Mouse (Mus musculus) limb, embryonic 13.5 days (tissue): Measurements from ENCODE around the gene Ikbke. TPM values are rescaled to one million over a fixed set of nuclear protein-coding genes. Genes with fewer than 3 reads are reported as not detected.
"Not testable (repeated sequence)": the region's sequence is repeated elsewhere in the genome, so short reads cannot be mapped to it uniquely, and the experiment has no call there.

Experiments
- ATAC-seq: fragments of 200-750 bp; cut with Nextera tagmentation; 2 replicates; pipeline ENCODE4 v1.8.0; 2017; ENCODE audit warnings: low read depth, moderate number of reproducible peaks, moderate TSS enrichment; ENCODE audit not compliant: low FRiP score
- H3K27ac ChIP-seq: fragments of 300-500 bp; sonication (generic); 2 replicates; pipeline ENCODE4 v1.5.1; 2015; ENCODE audit warnings: inconsistent platforms, mild to moderate bottlenecking, moderate library complexity
- H3K27me3 ChIP-seq: fragments of 300-500 bp; sonication (generic); 2 replicates; pipeline ENCODE4 v1.6.1; 2015; ENCODE audit warnings: mild to moderate bottlenecking, inconsistent platforms
- H3K36me3 ChIP-seq: fragments of 300-500 bp; sonication (generic); 2 replicates; pipeline ENCODE4 v1.6.1; 2015; ENCODE audit warnings: inconsistent platforms, mild to moderate bottlenecking, moderate library complexity
- H3K4me1 ChIP-seq: fragments of 300-500 bp; sonication (generic); 2 replicates; pipeline ENCODE4 v1.6.1; 2015; ENCODE audit warnings: inconsistent platforms
- H3K4me2 ChIP-seq: fragments of 300-500 bp; sonication (generic); replicated peaks from 2 replicates; pipeline ENCODE4 v1.6.1; 2015; ENCODE audit warnings: inconsistent platforms, mild to moderate bottlenecking, moderate library complexity
- H3K4me3 ChIP-seq: fragments of 300-500 bp; sonication (generic); 2 replicates; pipeline ENCODE4 v1.5.1; 2015; ENCODE audit warnings: moderate library complexity, mild to moderate bottlenecking, inconsistent platforms
- H3K9ac ChIP-seq: fragments of 300-500 bp; sonication (generic); 2 replicates; pipeline ENCODE4 v1.6.1; 2015; ENCODE audit warnings: mild to moderate bottlenecking, inconsistent platforms
- H3K9me3 ChIP-seq: fragments of 300-500 bp; sonication (generic); 2 replicates; pipeline ENCODE4 v1.6.1; 2016; ENCODE audit warnings: inconsistent platforms
- WGBS: fragments of 180-500 bp; shearing (Covaris S2); methylation state at CpG from one replicate; pipeline ENCODE4 v1.1.7; 2015; 5-methylcytosine and 5-hydroxymethylcytosine counted together
- polyA plus RNA-seq: library from polyadenylated mRNA; unstranded; fragments of >200 nt; fragmentation: Nextera tagmentation; extraction: Ambion mirVana; gene quantifications from 2 replicates; pipeline ENCODE4 v1.2.1, GENCODE M21; 2015

The Ikbke gene
- polyA plus RNA-seq, 1 experiment from 2014 or later: 3.7 TPM

DNA sequence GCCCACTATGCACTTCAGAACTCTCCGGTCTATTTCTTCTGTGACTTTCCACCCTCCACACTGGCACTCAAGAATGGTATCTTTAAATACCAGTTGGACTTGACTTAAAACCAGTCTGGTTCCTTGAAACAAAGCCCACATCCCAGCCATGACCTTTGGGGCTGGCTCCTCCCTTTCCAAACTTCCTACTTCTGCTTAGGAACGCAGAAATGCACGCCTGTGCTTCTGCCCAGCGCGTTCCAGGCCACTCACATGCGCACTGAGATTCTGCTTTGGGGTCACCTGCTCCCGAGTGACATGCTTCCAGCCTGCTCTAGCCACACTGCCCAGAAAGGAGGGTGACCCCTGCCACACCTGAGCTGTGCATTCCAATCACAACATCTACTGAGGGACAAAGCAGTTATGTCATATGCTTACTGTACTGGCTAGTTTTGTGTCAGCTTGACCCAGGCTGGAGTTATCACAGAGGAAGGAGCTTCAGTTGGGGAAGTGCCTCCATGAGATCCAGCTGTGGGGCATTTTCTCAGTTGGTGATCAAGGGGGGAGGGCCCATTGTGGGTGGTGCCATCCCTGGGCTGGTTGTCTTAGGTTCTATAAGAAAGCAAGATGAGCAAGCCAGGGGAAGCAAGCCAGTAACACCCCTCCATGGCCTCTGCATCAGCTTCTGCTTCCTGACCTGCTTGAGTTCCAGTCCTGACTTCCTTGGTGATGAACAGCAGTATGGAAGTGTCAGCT, 26.7 kb downstream of the Ikbke start:
- H3K27ac ChIP-seq, H3K4me3 ChIP-seq, ATAC-seq, H3K9me3 ChIP-seq, H3K4me1 ChIP-seq, H3K4me2 ChIP-seq, H3K9ac ChIP-seq, H3K36me3 ChIP-seq: not testable (repeated sequence)
- peaks cover 13% of the 10 kb centered on the region for H3K27me3 ChIP-seq
- 83% methylated on average over 7 of the region's 7 CpGs for WGBS

GRCm38 (mm10) chr1:131246433-131247395, 32.7 kb downstream of the Ikbke start:
- H3K27me3 ChIP-seq: peaks cover 61% of the 10 kb centered on the region
- ATAC-seq: no peak

DNA sequence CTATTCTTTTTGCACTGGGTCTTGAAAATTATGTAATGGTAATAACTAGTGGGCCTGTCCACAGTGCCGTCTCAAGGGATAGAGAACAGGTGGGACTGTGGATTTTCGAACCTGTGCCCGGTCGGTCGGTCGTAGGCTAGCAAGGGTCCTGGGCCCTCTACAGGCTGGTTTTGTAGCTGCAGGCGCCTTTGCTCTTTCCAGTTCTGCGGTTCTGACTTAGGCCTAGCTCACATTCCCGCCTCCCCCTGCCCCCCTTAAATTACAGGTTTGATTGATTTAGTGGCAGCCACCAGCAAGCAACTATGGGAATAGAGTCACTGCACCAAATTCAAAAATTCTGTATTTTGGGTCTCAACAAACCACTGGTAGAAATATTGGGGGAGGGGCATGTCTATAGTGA, 33.5 kb downstream of the Ikbke start:
- peaks cover 26% of the 10 kb centered on the region for H3K4me1 ChIP-seq
- 2% methylated on average over 9 of the region's 9 CpGs for WGBS
- peak overlapping the region; percentile 68 for H3K4me3 ChIP-seq
- peak; percentile 54; the same call in 1 of the 2 replicates for ATAC-seq
- no peak overlapping the region for H3K27ac ChIP-seq
- H3K4me2 ChIP-seq: peak overlapping the region; percentile 97
- no peaks in the 10 kb centered on the region for H3K36me3 ChIP-seq
- peaks cover 69% of the 10 kb centered on the region for H3K27me3 ChIP-seq
- H3K9me3 ChIP-seq: no peaks in the 10 kb centered on the region
- no peak overlapping the region for H3K9ac ChIP-seq

More at GRCm38 (mm10) chr1:131246433-131247395, 32.7 kb downstream of the Ikbke start:
- no peak overlapping the region for H3K9ac ChIP-seq
- H3K4me1 ChIP-seq: peaks cover 26% of the 10 kb centered on the region
- no peak overlapping the region for H3K27ac ChIP-seq
- no peaks in the 10 kb centered on the region for H3K9me3 ChIP-seq
- no peaks in the 10 kb centered on the region for H3K36me3 ChIP-seq
- 6% methylated on average over 7 of the region's 7 CpGs for WGBS
- H3K4me3 ChIP-seq: peak overlapping the region; percentile 9; the same call in 1 of the 2 replicates
- peak overlapping the region; percentile 44 for H3K4me2 ChIP-seq

DNA sequence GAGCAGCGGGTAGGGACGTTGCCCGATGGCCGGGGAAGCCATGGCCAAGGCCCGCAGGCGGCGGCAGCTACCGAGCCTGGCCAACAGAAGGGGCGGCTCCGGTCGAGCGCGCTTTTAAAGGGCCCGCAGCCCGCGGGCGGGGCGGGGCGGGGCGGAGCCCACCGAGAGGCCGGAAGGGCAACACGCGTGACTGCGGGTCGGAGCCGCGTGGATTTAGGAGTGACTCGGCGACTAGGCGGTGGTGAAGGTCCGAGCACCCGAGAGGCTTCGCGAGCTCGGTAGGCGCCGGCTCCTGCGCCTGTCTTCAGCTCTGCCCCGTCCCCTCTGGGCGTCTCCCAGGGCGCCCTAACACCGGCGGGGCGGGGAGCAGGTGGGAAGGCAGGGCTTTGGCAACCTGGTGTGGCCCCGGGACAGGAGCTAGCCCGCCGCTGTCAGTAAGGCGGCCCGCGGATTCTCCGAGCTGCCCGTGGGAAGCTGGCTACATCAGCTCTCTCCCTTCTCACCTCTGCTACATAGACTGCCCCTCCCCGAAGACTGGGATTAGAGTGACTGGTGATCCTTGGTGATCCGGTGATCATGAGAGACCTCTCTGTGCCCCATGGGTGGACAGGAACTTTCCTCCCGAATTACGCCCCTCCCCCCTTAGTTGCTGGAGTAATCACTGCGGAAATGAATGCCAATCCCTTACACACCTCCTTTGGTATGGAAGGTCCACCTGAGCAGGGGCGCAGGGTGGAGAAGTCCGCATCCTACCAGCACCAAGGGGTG, 34.1 kb downstream of the Ikbke start, which contains the start of gene Rassf5:
TSS of gene Rassf5 (minus strand) at position 170 of the 768 bp plus-strand sequence.
- Histone ChIP-seq H3K4me1 (peaks cover 26% of the 10 kb centered on the region), H3K27me3 (peaks cover 76% of the 10 kb centered on the region), H3K9me3 (no peaks in the 10 kb centered on the region), H3K9ac (peak within 1 kb of the TSS; percentile 74), H3K4me2 (peak within 1 kb of the TSS; percentile 97), H3K27ac (no peak within 1 kb of the TSS), H3K36me3 (no peaks in the 10 kb centered on the region), H3K4me3 (peak within 1 kb of the TSS; percentile 68)
- ATAC-seq: peak; percentile 52
- under 1% methylated on average over 54 of the region's 60 CpGs for WGBS

DNA sequence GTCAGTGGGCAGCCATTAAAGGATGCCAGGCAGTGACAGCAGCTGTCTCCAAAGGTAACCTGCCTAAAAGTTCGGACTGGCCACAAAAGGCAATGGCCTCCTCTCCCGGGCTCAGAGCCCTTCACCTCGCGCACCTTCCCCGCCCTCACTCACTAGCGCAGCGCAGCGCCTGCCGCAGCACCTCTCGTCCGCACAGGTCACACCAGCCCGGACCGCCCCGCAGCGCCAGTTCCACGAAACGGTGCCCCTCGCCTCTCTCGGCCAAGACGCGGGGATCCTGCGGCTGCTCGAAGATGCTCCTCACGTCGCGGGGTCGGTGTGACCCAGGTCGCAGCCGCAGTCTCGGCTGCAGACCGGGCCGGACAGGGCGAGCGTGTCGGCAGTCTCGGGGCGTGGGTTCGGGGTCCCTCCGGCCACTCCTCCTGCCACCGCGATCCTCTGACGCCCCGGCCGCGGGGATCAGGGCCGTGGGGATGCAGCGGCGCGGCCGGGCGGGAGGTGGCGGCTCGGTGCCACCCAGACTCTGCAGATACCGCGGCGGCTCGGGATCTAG, 34.8 kb downstream of the Ikbke start:
- no peak; the same call in 1 of the 2 replicates for ATAC-seq

DNA sequence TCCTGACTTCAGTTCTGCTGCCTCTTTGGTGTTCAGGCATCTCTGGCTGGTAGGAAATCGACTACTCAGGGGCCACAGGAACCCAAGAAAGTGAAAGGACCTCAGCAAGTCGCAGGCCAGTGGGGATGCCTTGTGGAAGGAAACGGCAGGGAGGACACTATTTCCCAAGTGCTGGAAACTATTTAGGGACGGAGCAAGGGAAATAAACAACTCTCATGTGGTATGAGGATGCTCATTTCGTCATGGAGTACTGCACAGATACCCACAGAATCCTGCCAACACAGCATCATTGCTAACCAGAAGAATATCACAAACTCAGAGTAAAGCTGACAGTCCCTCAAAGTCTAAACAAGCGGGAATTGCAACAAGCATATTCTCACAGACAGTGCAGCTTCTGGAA, 36.5 kb downstream of the Ikbke start:
- Histone ChIP-seq H3K27ac (no peak overlapping the region), H3K4me3 (no peak overlapping the region), H3K27me3 (peaks cover 76% of the 10 kb centered on the region), H3K9me3 (no peaks in the 10 kb centered on the region), H3K4me2 (no peak overlapping the region), H3K9ac (no peak overlapping the region), H3K4me1 (peaks cover 26% of the 10 kb centered on the region), H3K36me3 (no peaks in the 10 kb centered on the region)
- WGBS: 57% methylated on average over 6 of the region's 6 CpGs
- ATAC-seq: no peak

More for the DNA sequence above, 34.8 kb downstream of the Ikbke start:
- peak overlapping the region; percentile 68 for H3K4me3 ChIP-seq
- peaks cover 82% of the 10 kb centered on the region for H3K27me3 ChIP-seq
- H3K4me2 ChIP-seq: peak overlapping the region; percentile 97
- WGBS: 2% methylated on average over 57 of the region's 57 CpGs
- no peaks in the 10 kb centered on the region for H3K9me3 ChIP-seq
- no peaks in the 10 kb centered on the region for H3K36me3 ChIP-seq
- peaks cover 26% of the 10 kb centered on the region for H3K4me1 ChIP-seq
- no peak overlapping the region for H3K27ac ChIP-seq
- H3K9ac ChIP-seq: peak overlapping the region; percentile 74

GRCm38 (mm10) chr1:131239576-131240193, 39.7 kb downstream of the Ikbke start:
- no peak for ATAC-seq

DNA sequence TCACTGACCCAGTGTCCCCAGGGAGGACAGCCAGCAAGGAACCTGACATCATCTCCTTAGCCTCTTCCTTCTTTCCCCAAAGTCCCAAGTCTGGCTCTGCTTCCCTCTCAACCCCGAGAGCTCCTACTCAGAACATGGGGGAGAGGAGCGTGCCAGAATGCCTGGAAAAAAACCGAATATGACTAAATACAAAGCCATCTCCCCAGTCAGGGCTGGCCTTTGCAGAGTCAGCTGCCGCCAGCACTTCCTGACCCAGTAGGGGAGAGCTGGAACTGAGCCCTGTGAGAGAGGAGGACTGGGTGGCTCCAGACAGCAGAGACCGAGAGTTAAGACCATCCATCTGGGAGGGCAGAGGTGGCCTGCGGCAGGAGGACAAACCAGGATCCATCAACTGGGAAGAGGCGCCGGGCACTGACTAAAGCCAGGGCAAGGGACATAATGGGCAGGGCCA, 40.5 kb downstream of the Ikbke start:
- no peaks in the 10 kb centered on the region for H3K36me3 ChIP-seq
- H3K4me1 ChIP-seq: peaks cover 15% of the 10 kb centered on the region
- no peak overlapping the region for H3K4me2 ChIP-seq
- H3K4me3 ChIP-seq: no peak overlapping the region
- no peaks in the 10 kb centered on the region for H3K9me3 ChIP-seq
- H3K9ac ChIP-seq: no peak overlapping the region
- H3K27me3 ChIP-seq: peaks cover 49% of the 10 kb centered on the region
- H3K27ac ChIP-seq: no peak overlapping the region
- WGBS: 54% methylated on average over 8 of the region's 8 CpGs
- ATAC-seq: no peak

More at GRCm38 (mm10) chr1:131239576-131240193, 39.7 kb downstream of the Ikbke start:
- Histone ChIP-seq H3K9me3 (no peaks in the 10 kb centered on the region), H3K27ac (no peak overlapping the region), H3K27me3 (peaks cover 56% of the 10 kb centered on the region), H3K4me2 (no peak overlapping the region), H3K9ac (no peak overlapping the region), H3K4me3 (no peak overlapping the region), H3K4me1 (peaks cover 19% of the 10 kb centered on the region), H3K36me3 (no peaks in the 10 kb centered on the region)
- 60% methylated on average over 12 of the region's 12 CpGs for whole genome bisulfite sequencing

DNA sequence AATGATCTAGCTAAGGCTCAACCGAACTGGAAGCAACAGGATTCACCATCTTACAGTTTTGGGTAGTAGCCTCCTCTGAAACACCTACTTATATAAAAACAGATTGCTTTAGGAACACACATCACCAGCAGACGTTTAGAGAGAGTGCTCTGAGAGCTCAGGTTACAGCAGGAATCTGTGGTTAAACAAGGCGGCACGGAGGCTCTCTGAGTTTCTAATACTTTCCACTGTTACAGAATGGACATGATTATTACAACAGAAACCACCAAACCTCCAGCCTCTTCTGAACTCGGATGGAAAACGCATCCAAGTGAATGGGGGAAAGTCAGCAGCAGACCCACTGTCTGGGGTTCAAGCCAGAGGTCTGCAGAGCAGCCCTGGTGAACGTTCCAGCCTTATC, 43.3 kb downstream of the Ikbke start:
- H3K9ac ChIP-seq: no peak overlapping the region
- H3K27ac ChIP-seq: peak overlapping the region; percentile 59
- no peak overlapping the region for H3K4me3 ChIP-seq
- H3K27me3 ChIP-seq: peaks cover 20% of the 10 kb centered on the region
- no peak overlapping the region for H3K4me2 ChIP-seq
- 26% methylated on average over 7 of the region's 7 CpGs for WGBS
- H3K4me1 ChIP-seq: peaks cover 22% of the 10 kb centered on the region
- ATAC-seq: peak; percentile 60; the same call in 1 of the 2 replicates
- H3K36me3 ChIP-seq: no peaks in the 10 kb centered on the region
- H3K9me3 ChIP-seq: no peaks in the 10 kb centered on the region

GRCm38 (mm10) chr1:131233527-131233926, 45.9 kb downstream of the Ikbke start:
- Histone ChIP-seq H3K27me3 (no peaks in the 10 kb centered on the region), H3K27ac (no peak overlapping the region), H3K9me3 (no peaks in the 10 kb centered on the region), H3K4me3 (no peak overlapping the region), H3K36me3 (no peaks in the 10 kb centered on the region), H3K9ac (no peak overlapping the region), H3K4me1 (peaks cover 22% of the 10 kb centered on the region), H3K4me2 (no peak overlapping the region)
- no peak for ATAC-seq
- 60% methylated on average over 12 of the region's 12 CpGs for WGBS

DNA sequence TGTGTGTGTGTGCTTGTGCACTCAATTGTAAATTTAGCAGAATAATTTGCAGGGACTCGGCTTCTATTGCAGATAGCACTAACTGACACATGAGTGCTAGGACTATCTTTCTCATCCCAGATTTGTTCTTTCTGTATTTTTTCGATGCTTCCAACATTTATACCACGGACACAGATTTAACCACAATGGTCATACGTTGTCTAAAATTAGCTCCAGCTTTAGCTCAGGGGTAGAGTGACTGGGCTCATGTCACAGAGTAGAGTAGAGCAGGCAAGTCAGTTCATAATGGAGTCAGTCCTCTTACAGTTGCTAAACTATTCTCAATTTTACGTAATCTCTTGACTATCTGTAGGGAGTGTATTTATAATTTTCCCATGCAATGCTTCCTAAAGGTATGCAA, 50.7 kb downstream of the Ikbke start:
- Histone ChIP-seq H3K4me2 (no peak overlapping the region), H3K4me3 (no peak overlapping the region), H3K27ac (no peak overlapping the region), H3K9ac (no peak overlapping the region), H3K36me3 (no peaks in the 10 kb centered on the region), H3K4me1 (0 out of 2 replicates have a peak, but pooled peaks cover 6% of the 10 kb centered on the region), H3K9me3 (no peaks in the 10 kb centered on the region), H3K27me3 (no peaks in the 10 kb centered on the region)
- no peak for ATAC-seq
- 83% methylated on average over 5 of the region's 5 CpGs for WGBS
